Mouse (Mus musculus): ENCODE results near the gene Tbca.

- TF ChIP-seq CTCF (IDR thresholded peaks at IDR 0.05; ENCODE audit: borderline replicate concordance, control insufficient read depth, extremely low read depth, insufficient read depth, low read length, poor library complexity) (no peak), POLR2A (IDR thresholded peaks at IDR 0.05; ENCODE audit: control insufficient read depth, extremely low read depth, insufficient read depth, low read length, poor library complexity) (no peak)
Observed at GRCm38 (mm10) chr13:94867772-94868171, 79.1 kb downstream of the Tbca start.
